Mouse (Mus musculus) hindbrain, postnatal 0 days (tissue): ENCODE data around the gene Crb2. TPM values are rescaled to one million over a fixed set of nuclear protein-coding genes. Genes with fewer than 3 reads are reported as not detected.
A peak's percentile ranks its signal among the peaks of the same experiment; 100 is the strongest.

ENCODE experiments used
- ATAC-seq: fragments of 200-750 bp; cut with Nextera tagmentation; 2 replicates; pipeline ENCODE4 v1.8.0; 2017; ENCODE audit warnings: mild to moderate bottlenecking, moderate TSS enrichment, moderate library complexity
- DNase-seq: peaks from one replicate; pipeline ENCODE4 v3.0.0-alpha.2; 2015; ENCODE audit warnings: low spot score
- H3K27ac ChIP-seq: fragments of 300-500 bp; sonication (generic); 2 replicates; pipeline ENCODE4 v1.5.1; 2014; ENCODE audit warnings: mild to moderate bottlenecking
- H3K27me3 ChIP-seq: fragments of 300-500 bp; sonication (generic); 2 replicates; pipeline ENCODE4 v1.6.1; 2014; ENCODE audit warnings: low read length, mixed read lengths; ENCODE audit not compliant: insufficient read depth
- H3K36me3 ChIP-seq: fragments of 300-500 bp; sonication (generic); 2 replicates; pipeline ENCODE4 v1.6.1; 2014; ENCODE audit warnings: low read length, mixed read lengths; ENCODE audit not compliant: insufficient read depth
- H3K4me1 ChIP-seq: fragments of 300-500 bp; sonication (generic); 2 replicates; pipeline ENCODE4 v1.6.1; 2014; ENCODE audit warnings: antibody characterized with exemption, low read length, mixed read lengths; ENCODE audit not compliant: insufficient read depth
- H3K4me2 ChIP-seq: fragments of 300-500 bp; sonication (generic); 2 replicates; pipeline ENCODE4 v1.6.1; 2014; ENCODE audit warnings: low read depth, mild to moderate bottlenecking, low read length, moderate library complexity, mixed read lengths
- H3K4me3 ChIP-seq: fragments of 300-500 bp; sonication (generic); 2 replicates; pipeline ENCODE4 v1.5.1; 2014; ENCODE audit warnings: low read length
- H3K9ac ChIP-seq: fragments of 300-500 bp; sonication (generic); replicated peaks from 2 replicates; pipeline ENCODE4 v1.6.1; 2014; ENCODE audit warnings: mild to moderate bottlenecking, low read length, moderate library complexity, mixed read lengths
- H3K9me3 ChIP-seq: fragments of 300-500 bp; sonication (generic); 2 replicates; pipeline ENCODE4 v1.6.1; 2016; ENCODE audit warnings: low read length, mixed read lengths
- CTCF ChIP-seq: IDR thresholded peaks from 2 replicates; pipeline ENCODE4 v1.5.1; 2016; ENCODE audit warnings: antibody characterized with exemption, control low read depth, low read depth
- WGBS: fragments of 180-500 bp; shearing (Covaris S2); extraction: QIAGEN DNeasy Blood & Tissue Kit; methylation state at CpG from one replicate; pipeline ENCODE4 v1.1.7; 2014; 5-methylcytosine and 5-hydroxymethylcytosine counted together
- polyA plus RNA-seq: library from polyadenylated mRNA; unstranded; fragments of >200 nt; fragmentation: Nextera tagmentation; extraction: Ambion mirVana; gene quantifications from 2 replicates; pipeline ENCODE4 v1.2.1, GENCODE M21; 2015
- total RNA-seq: library from RNA; depleted of rRNA; stranded (reverse); fragments of >200 nt; gene quantifications from 2 replicates; pipeline ENCODE4 v1.2.3, GENCODE M21; 2014

The Crb2 gene
- total and polyA plus RNA-seq, 2 experiments from 2014 or later: 2.4 to 10.9 TPM

GRCm38 (mm10) chr2:37814820-37815361 lies 38.8 kb downstream of the Crb2 start:
- no peak overlapping the region for H3K4me2 ChIP-seq
- WGBS: 73% methylated on average over 8 of the region's 8 CpGs
- ATAC-seq (no peak), DNase-seq (no peak)
- H3K4me1 ChIP-seq: peaks cover 10% of the 10 kb centered on the region
- peak; percentile 27 for TF ChIP-seq CTCF
- no peaks in the 10 kb centered on the region for H3K9me3 ChIP-seq
- H3K27me3 ChIP-seq: no peaks in the 10 kb centered on the region
- no peak overlapping the region for H3K27ac ChIP-seq
- no peak overlapping the region for H3K9ac ChIP-seq
- H3K4me3 ChIP-seq: no peak overlapping the region
- no peaks in the 10 kb centered on the region; the same call in 1 of the 2 replicates for H3K36me3 ChIP-seq

DNA sequence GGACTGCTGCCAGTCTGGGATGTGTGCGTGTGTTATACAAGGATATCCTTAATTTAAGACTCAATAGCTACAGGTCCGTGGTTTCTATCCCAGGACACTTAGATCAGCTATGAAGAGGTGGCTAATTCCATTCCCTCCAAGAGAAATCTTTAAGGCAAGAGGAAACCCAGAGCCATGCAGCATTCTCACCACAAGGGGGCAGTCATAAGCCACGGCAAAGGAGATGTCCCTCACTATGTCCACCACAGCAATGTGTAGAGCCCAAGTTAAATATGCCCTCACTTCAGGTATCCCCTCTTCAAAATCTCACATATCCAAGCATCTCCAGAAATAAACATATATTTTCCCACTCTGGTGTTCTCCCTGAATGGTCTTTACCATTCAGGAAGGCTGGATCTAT lies 39.6 kb downstream of the Crb2 start:
- peaks cover 10% of the 10 kb centered on the region for H3K4me1 ChIP-seq
- TF ChIP-seq CTCF: peak; percentile 99
- ATAC-seq: peak; percentile 57; the same call in 1 of the 2 replicates
- peak; percentile 88 for DNase-seq
- H3K27ac ChIP-seq: no peak overlapping the region
- H3K9ac ChIP-seq: no peak overlapping the region
- no peaks in the 10 kb centered on the region for H3K9me3 ChIP-seq
- H3K4me2 ChIP-seq: no peak overlapping the region
- H3K4me3 ChIP-seq: no peak overlapping the region
- H3K36me3 ChIP-seq: no peaks in the 10 kb centered on the region; the same call in 1 of the 2 replicates
- no peaks in the 10 kb centered on the region for H3K27me3 ChIP-seq
- 8% methylated on average over 3 of the region's 3 CpGs for WGBS

DNA sequence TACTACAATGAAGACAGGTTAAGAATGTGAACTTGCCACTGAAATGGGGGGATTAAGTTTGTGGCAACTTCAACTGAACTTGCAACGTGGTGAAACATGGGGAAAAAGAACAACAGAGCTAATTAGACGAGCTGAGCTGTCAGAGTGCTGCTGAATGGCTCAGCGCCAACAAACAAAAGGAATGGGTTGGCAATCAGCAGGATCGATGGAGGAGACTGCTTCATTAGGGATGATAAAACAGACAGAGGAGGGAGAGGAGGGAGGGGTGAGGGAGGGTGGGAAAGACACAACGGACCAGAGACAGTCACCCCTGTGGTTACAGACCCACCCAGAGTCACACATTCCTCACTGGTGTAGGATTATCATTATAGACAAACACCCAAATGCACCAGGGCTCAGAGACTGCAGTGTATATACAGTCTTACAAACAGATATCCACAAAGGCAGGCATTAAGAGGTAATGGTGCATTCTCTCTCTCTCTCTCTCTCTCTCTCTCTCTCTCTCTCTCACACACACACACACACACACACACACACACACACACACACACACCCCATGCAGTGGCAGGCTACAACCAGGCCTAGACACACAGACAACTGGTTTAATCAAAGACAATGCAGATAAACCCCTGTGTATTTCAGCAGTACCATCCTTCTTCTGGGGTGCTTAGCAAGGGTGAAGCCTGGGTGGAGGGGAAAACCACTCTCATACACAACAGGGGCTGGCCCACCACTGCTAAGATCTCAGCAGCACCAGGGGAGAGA lies 42.9 kb downstream of the Crb2 start:
- no peak overlapping the region for H3K4me2 ChIP-seq
- no peak overlapping the region for H3K9ac ChIP-seq
- no peaks in the 10 kb centered on the region for H3K9me3 ChIP-seq
- H3K4me1 ChIP-seq: peaks cover 6% of the 10 kb centered on the region
- no peak for TF ChIP-seq CTCF
- no peaks in the 10 kb centered on the region for H3K36me3 ChIP-seq
- H3K27me3 ChIP-seq: no peaks in the 10 kb centered on the region
- DNase-seq: peak; percentile 56
- 0 out of 2 replicates have a peak, but pooled peaks have one; percentile 16 for ATAC-seq
- 13% methylated on average over 5 of the region's 5 CpGs for WGBS
- H3K27ac ChIP-seq: no peak overlapping the region
- no peak overlapping the region for H3K4me3 ChIP-seq

- no peak for TF ChIP-seq CTCF
- WGBS: 30% methylated on average over 4 of the region's 4 CpGs
- H3K9ac ChIP-seq: no peak overlapping the region
- H3K4me2 ChIP-seq: no peak overlapping the region
- H3K27me3 ChIP-seq: no peaks in the 10 kb centered on the region
- H3K4me1 ChIP-seq: peaks cover 6% of the 10 kb centered on the region
- no peaks in the 10 kb centered on the region for H3K9me3 ChIP-seq
- no peak for DNase-seq
- ATAC-seq: no peak
- no peaks in the 10 kb centered on the region for H3K36me3 ChIP-seq
- no peak overlapping the region for H3K4me3 ChIP-seq
- H3K27ac ChIP-seq: no peak overlapping the region
Observed at GRCm38 (mm10) chr2:37819526-37820152, 43.6 kb downstream of the Crb2 start.

- no peak for TF ChIP-seq CTCF
- 57% methylated on average over 5 of the region's 5 CpGs for WGBS
Observed at GRCm38 (mm10) chr2:37822122-37822521, 46.1 kb downstream of the Crb2 start.

GRCm38 (mm10) chr2:37823826-37824225 lies 47.8 kb downstream of the Crb2 start:
- Histone ChIP-seq H3K4me2 (no peak overlapping the region), H3K36me3 (no peaks in the 10 kb centered on the region; the same call in 1 of the 2 replicates), H3K4me3 (no peak overlapping the region), H3K9me3 (no peaks in the 10 kb centered on the region), H3K27me3 (no peaks in the 10 kb centered on the region), H3K27ac (no peak overlapping the region), H3K9ac (no peak overlapping the region), H3K4me1 (peaks cover 1% of the 10 kb centered on the region)
- ATAC-seq (no peak), DNase-seq (no peak)
- TF ChIP-seq CTCF: no peak
- WGBS: 67% methylated on average over 2 of the region's 2 CpGs

More at GRCm38 (mm10) chr2:37822122-37822521, 46.1 kb downstream of the Crb2 start:
- no peak overlapping the region for H3K4me3 ChIP-seq
- no peak overlapping the region for H3K9ac ChIP-seq
- no peak for DNase-seq
- no peaks in the 10 kb centered on the region for H3K27me3 ChIP-seq
- no peak overlapping the region for H3K27ac ChIP-seq
- peaks cover 6% of the 10 kb centered on the region for H3K4me1 ChIP-seq
- ATAC-seq: no peak
- H3K36me3 ChIP-seq: no peaks in the 10 kb centered on the region; the same call in 1 of the 2 replicates
- H3K4me2 ChIP-seq: no peak overlapping the region
- no peaks in the 10 kb centered on the region for H3K9me3 ChIP-seq
